Mouse (Mus musculus): ENCODE measurements around the gene Kyat1. TPM values are rescaled to one million over a fixed set of nuclear protein-coding genes. Genes with fewer than 3 reads are reported as not detected.
A peak's percentile ranks its signal among the peaks of the same experiment; 100 is the strongest.

Kyat1 gene
- polyA plus RNA-seq, 1 experiment from 2014 or later = 22.0 TPM

DNA sequence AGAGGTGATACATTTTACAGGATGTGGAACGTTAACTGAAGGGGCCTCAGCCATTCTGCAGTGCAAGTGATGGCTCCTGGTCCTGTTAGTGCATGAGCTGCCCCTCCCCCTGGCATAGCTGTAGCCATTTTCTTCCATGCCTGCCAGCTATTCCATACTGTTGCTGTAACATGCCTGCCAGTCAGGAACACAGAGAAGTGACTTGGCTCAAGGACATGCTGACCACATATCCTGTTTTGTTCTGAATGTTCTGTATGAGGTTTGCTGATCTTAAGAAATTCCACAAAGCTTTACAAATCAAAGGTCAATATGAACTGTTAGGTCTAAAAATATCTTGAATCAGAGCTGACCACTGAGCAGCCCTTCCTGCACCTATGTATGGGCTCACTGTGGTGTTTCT, 7.3 kb upstream of the Kyat1 start:
- H3K4me2 ChIP-seq (ENCODE audit: low read length) = no peak overlapping the region
- no peak overlapping the region for H3K4me3 ChIP-seq (ENCODE audit: control insufficient read depth in 1 of 2, insufficient read depth in 1 of 2, low read depth in 1 of 2, low read length in 2 of 2)
- H3K36me3 ChIP-seq (ENCODE audit: control insufficient read depth, insufficient read depth, low read length) = no peaks in the 10 kb centered on the region
- 50% methylated on average over 1 of the region's 1 CpGs for WGBS
- H3K27ac ChIP-seq (replicated peaks in 1 of 2; ENCODE audit: control insufficient read depth in 1 of 2, insufficient read depth in 1 of 2, low read depth in 2 of 2, low read length in 2 of 2) = no peak overlapping the region
- ATAC-seq (ENCODE audit: insufficient number of reproducible peaks, insufficient read depth, low FRiP score, low read depth) = no peak
- H3K4me1 ChIP-seq (ENCODE audit: control insufficient read depth in 2 of 2, insufficient read depth in 2 of 2, low read length in 2 of 2) = no peaks in the 10 kb centered on the region
- H3K27me3 ChIP-seq (ENCODE audit: control insufficient read depth, insufficient read depth, low read length) = no peaks in the 10 kb centered on the region
- H3K9ac ChIP-seq (ENCODE audit: low read length) = no peak overlapping the region
- H3K9me3 ChIP-seq (ENCODE audit: control insufficient read depth, low read length) = no peaks in the 10 kb centered on the region

DNA sequence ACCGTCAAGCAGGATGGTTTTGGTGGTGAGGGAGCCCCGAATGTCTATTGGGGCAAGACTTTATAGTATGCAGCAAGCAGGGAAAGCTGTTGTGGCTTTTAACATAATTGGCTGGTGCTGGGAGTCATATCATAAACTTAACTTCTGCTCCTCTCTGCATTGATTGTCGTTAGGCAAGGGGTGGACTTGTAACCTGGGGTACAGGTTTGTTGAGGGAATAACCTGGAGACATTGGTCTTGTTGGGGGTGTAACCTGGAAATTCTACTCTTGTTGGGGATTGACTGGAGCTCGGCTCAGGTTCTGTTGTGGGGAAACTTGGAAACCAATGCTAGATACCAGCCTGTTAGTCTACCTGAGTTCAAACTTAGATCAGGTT, 6.5 kb upstream of the Kyat1 start:
- H3K4me3 ChIP-seq (ENCODE audit: control insufficient read depth in 1 of 2, insufficient read depth in 1 of 2, low read depth in 1 of 2, low read length in 2 of 2) = no peak overlapping the region
- ATAC-seq (ENCODE audit: insufficient number of reproducible peaks, insufficient read depth, low FRiP score, low read depth) = no peak
- no peaks in the 10 kb centered on the region for H3K9me3 ChIP-seq (ENCODE audit: control insufficient read depth, low read length)
- no peak overlapping the region for H3K4me2 ChIP-seq (ENCODE audit: low read length)
- H3K36me3 ChIP-seq (ENCODE audit: control insufficient read depth, insufficient read depth, low read length) = no peaks in the 10 kb centered on the region
- H3K9ac ChIP-seq (ENCODE audit: low read length) = no peak overlapping the region
- WGBS = 73% methylated on average over 4 of the region's 4 CpGs
- H3K27ac ChIP-seq (replicated peaks in 1 of 2; ENCODE audit: control insufficient read depth in 1 of 2, insufficient read depth in 1 of 2, low read depth in 2 of 2, low read length in 2 of 2) = no peak overlapping the region
- no peaks in the 10 kb centered on the region for H3K27me3 ChIP-seq (ENCODE audit: control insufficient read depth, insufficient read depth, low read length)
- no peaks in the 10 kb centered on the region for H3K4me1 ChIP-seq (ENCODE audit: control insufficient read depth in 2 of 2, insufficient read depth in 2 of 2, low read length in 2 of 2)

DNA sequence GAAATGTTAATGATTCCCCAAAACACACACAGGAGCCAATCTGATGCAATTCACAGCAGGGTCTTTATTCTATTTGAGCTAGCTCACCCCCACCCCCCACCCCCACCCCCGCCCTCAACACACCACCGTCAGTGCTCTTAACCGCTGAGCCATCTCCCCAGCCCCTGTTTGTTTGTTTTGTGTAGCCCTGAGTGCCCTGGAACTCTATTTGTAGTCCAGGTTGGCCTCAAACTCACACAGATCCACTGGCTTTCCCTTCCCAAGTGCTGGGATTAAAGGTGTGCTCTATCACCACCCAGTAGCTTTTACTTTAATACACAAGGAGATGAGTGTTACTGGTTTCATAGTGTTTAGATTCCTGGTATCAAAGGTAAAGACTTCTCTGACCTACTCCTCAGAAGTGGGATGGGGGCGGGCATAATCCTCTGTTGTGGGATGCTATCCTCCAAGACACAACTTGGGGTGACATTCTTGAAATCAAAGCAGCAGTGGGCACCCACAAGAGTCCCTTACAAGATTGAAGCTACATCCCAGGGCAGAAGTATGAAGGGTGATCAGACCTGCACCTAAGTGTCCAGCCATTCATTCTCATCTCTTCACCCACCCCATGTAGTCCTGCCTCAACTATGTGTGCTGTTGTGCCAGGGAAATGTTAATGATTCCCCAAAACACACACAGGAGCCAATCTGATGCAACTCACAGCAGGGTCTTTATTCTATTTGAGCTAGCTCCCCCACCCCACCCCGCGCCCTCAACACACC, 5.9 kb upstream of the Kyat1 start:
- Histone ChIP-seq H3K4me2 (ENCODE audit: low read length) (no peak overlapping the region), H3K4me1 (ENCODE audit: control insufficient read depth in 2 of 2, insufficient read depth in 2 of 2, low read length in 2 of 2) (no peaks in the 10 kb centered on the region; a peak in 1 of 4 replicates), H3K9me3 (ENCODE audit: control insufficient read depth, low read length) (no peaks in the 10 kb centered on the region), H3K36me3 (ENCODE audit: control insufficient read depth, insufficient read depth, low read length) (no peaks in the 10 kb centered on the region), H3K9ac (ENCODE audit: low read length) (no peak overlapping the region), H3K4me3 (ENCODE audit: control insufficient read depth in 1 of 2, insufficient read depth in 1 of 2, low read depth in 1 of 2, low read length in 2 of 2) (no peak overlapping the region), H3K27me3 (ENCODE audit: control insufficient read depth, insufficient read depth, low read length) (no peaks in the 10 kb centered on the region), H3K27ac (replicated peaks in 1 of 2; ENCODE audit: control insufficient read depth in 1 of 2, insufficient read depth in 1 of 2, low read depth in 2 of 2, low read length in 2 of 2) (no peak overlapping the region)
- no peak for ATAC-seq (ENCODE audit: insufficient number of reproducible peaks, insufficient read depth, low FRiP score, low read depth)
- 58% methylated on average over 6 of the region's 6 CpGs for WGBS

DNA sequence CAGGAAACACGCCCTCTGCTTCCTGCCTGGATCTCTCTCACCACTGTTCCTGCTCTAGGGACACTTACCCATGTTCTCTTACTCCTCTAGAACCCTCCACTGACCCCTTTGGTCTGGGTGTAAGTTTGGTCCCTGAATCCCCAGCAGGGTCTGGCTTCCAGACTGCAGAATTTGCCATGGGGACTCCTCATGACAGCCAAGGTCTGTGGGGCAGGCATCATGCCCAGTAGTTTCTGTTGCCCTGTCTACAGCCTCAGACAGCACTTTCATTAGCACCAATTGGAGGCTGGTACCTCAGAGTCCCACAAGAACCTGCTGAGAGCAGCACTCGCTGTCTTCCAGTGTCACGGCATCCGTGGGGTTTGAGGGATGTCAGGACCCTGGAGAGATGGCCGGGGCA, 2.2 kb upstream of the Kyat1 start:
- ATAC-seq (ENCODE audit: insufficient number of reproducible peaks, insufficient read depth, low FRiP score, low read depth) = no peak

DNA sequence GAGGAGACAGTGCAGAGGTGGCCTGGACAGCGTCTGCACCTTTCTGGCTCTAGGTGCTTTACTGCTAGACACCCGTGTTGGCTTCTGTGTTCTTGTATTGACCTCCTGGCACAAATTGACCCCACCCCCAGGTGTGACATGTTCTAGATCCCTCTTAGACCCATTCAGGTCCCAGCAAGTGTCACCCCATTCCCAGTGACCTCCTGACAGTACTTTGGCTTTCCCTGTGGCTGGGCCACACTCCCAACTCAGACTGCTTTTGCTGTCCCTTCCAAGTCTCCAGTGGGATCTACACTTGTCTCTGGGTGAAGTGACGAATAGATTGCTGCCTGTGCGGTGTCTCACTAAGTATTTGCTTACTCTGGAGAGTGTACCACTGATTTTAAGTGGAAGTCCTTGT, 1.8 kb upstream of the Kyat1 start:
- ATAC-seq (ENCODE audit: insufficient number of reproducible peaks, insufficient read depth, low FRiP score, low read depth) = no peak
- no peak overlapping the region for H3K4me3 ChIP-seq (ENCODE audit: control insufficient read depth in 1 of 2, insufficient read depth in 1 of 2, low read depth in 1 of 2, low read length in 2 of 2)
- no peak overlapping the region for H3K27ac ChIP-seq (replicated peaks in 1 of 2; ENCODE audit: control insufficient read depth in 1 of 2, insufficient read depth in 1 of 2, low read depth in 2 of 2, low read length in 2 of 2)
- H3K4me1 ChIP-seq (ENCODE audit: control insufficient read depth in 2 of 2, insufficient read depth in 2 of 2, low read length in 2 of 2) = peaks cover 4 to 10% of the 10 kb centered on the region in 2 experiments; a peak in 3 of 4 replicates
- no peaks in the 10 kb centered on the region for H3K27me3 ChIP-seq (ENCODE audit: control insufficient read depth, insufficient read depth, low read length)
- 74% methylated on average over 4 of the region's 4 CpGs for WGBS
- H3K4me2 ChIP-seq (ENCODE audit: low read length) = no peak overlapping the region
- no peaks in the 10 kb centered on the region for H3K9me3 ChIP-seq (ENCODE audit: control insufficient read depth, low read length)
- H3K9ac ChIP-seq (ENCODE audit: low read length) = no peak overlapping the region
- H3K36me3 ChIP-seq (ENCODE audit: control insufficient read depth, insufficient read depth, low read length) = no peaks in the 10 kb centered on the region

More for the DNA sequence above, 2.2 kb upstream of the Kyat1 start:
- H3K4me1 ChIP-seq (ENCODE audit: control insufficient read depth in 2 of 2, insufficient read depth in 2 of 2, low read length in 2 of 2) = peaks cover 4 to 10% of the 10 kb centered on the region in 2 experiments; a peak in 3 of 4 replicates
- H3K9me3 ChIP-seq (ENCODE audit: control insufficient read depth, low read length) = no peaks in the 10 kb centered on the region
- no peak overlapping the region for H3K9ac ChIP-seq (ENCODE audit: low read length)
- H3K27me3 ChIP-seq (ENCODE audit: control insufficient read depth, insufficient read depth, low read length) = no peaks in the 10 kb centered on the region
- H3K4me3 ChIP-seq (ENCODE audit: control insufficient read depth in 1 of 2, insufficient read depth in 1 of 2, low read depth in 1 of 2, low read length in 2 of 2) = no peak overlapping the region
- no peaks in the 10 kb centered on the region for H3K36me3 ChIP-seq (ENCODE audit: control insufficient read depth, insufficient read depth, low read length)
- H3K4me2 ChIP-seq (ENCODE audit: low read length) = no peak overlapping the region
- H3K27ac ChIP-seq (replicated peaks in 1 of 2; ENCODE audit: control insufficient read depth in 1 of 2, insufficient read depth in 1 of 2, low read depth in 2 of 2, low read length in 2 of 2) = no peak overlapping the region
- 67% methylated on average over 5 of the region's 5 CpGs for WGBS

DNA sequence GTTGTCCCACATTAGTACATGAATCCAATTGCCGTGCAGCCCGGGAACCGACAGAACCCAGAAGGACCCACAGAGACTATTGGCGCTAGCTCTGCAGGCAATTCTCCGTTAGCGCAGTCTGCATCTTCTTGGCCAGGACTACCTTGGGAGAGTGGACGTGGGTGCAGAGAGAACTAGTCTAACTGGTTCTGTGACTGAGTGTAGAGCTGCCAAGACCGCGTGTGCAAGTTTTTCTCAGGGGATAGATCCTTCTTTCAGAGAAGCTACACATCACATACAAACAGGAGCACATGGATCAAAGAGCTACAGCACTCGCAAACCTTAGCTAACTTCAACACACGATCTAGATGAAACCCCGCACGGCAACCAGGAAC, 405 bp downstream of the Kyat1 start:
- no peaks in the 10 kb centered on the region for H3K36me3 ChIP-seq (ENCODE audit: control insufficient read depth, insufficient read depth, low read length)
- 1% methylated on average over 13 of the region's 13 CpGs for WGBS
- peaks cover 7 to 16% of the 10 kb centered on the region in 2 experiments; a peak in 3 of 4 replicates for H3K4me1 ChIP-seq (ENCODE audit: control insufficient read depth in 2 of 2, insufficient read depth in 2 of 2, low read length in 2 of 2)
- 0 out of 2 replicates have a peak, but pooled peaks have one; percentile 10 for ATAC-seq (ENCODE audit: insufficient number of reproducible peaks, insufficient read depth, low FRiP score, low read depth)
- peak overlapping the region; percentile 91 for H3K4me2 ChIP-seq (ENCODE audit: low read length)
- H3K27me3 ChIP-seq (ENCODE audit: control insufficient read depth, insufficient read depth, low read length) = no peaks in the 10 kb centered on the region
- peak overlapping the region; percentile 72 to 92 for H3K4me3 ChIP-seq (ENCODE audit: control insufficient read depth in 1 of 2, insufficient read depth in 1 of 2, low read depth in 1 of 2, low read length in 2 of 2)
- H3K9ac ChIP-seq (ENCODE audit: low read length) = peak overlapping the region; percentile 79
- no peaks in the 10 kb centered on the region for H3K9me3 ChIP-seq (ENCODE audit: control insufficient read depth, low read length)
- H3K27ac ChIP-seq (replicated peaks in 1 of 2; ENCODE audit: control insufficient read depth in 1 of 2, insufficient read depth in 1 of 2, low read depth in 2 of 2, low read length in 2 of 2) = peak overlapping the region; percentile 73 to 85

DNA sequence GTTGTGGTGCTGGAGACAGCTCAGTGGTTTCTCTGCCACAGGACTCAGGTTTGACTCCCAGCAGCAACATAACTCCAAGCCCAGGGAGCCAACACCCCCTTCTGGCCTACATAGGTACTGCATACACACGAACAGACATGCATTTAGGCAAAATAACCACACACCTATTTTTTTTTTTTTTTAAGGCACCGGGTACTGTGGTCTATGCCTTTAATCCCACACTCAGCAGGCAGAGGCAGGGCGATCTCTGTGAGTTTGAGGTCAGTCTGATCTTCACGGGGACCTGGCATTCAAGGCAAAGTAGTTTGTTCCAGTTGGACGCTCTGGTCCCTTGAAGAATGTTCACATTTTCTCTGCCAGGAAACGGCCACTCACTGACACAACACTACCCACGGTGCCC, 2.2 kb downstream of the Kyat1 start:
- no peak for ATAC-seq (ENCODE audit: insufficient number of reproducible peaks, insufficient read depth, low FRiP score, low read depth)
- WGBS = 75% methylated on average over 7 of the region's 7 CpGs
- Histone ChIP-seq H3K9ac (ENCODE audit: low read length) (no peak overlapping the region), H3K4me3 (ENCODE audit: control insufficient read depth in 1 of 2, insufficient read depth in 1 of 2, low read depth in 1 of 2, low read length in 2 of 2) (no peak overlapping the region), H3K36me3 (ENCODE audit: control insufficient read depth, insufficient read depth, low read length) (no peaks in the 10 kb centered on the region), H3K9me3 (ENCODE audit: control insufficient read depth, low read length) (no peaks in the 10 kb centered on the region), H3K4me2 (ENCODE audit: low read length) (no peak overlapping the region), H3K4me1 (ENCODE audit: control insufficient read depth in 2 of 2, insufficient read depth in 2 of 2, low read length in 2 of 2) (peaks cover 7 to 22% of the 10 kb centered on the region in 2 experiments; a peak in 3 of 4 replicates), H3K27me3 (ENCODE audit: control insufficient read depth, insufficient read depth, low read length) (no peaks in the 10 kb centered on the region), H3K27ac (replicated peaks in 1 of 2; ENCODE audit: control insufficient read depth in 1 of 2, insufficient read depth in 1 of 2, low read depth in 2 of 2, low read length in 2 of 2) (no peak overlapping the region)

Data from heart, embryonic 14.5 days (tissue).